ENCODE assay signal across 28 mouse cellular contexts in the genomic region with DNA sequence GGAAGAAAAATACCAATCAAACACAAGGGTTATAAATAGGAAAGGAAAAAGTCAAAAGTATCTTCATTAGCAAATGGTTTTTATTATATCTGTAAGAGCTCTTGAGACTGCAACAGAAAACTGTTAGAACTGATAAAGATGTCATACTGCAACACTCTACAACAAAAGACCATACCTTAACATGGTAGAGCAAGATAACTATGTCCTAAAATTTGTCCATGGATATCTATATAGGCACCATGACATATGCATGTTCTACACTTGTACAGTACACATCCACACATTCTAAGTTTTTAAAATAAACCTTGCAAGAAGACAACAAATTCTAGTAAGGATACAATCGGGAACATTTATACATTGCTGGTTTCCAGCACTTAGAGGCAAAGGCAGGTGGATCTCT.
"Had no signal": no experiment of that assay in that cellular context is flagged by ENCODE, and none has a peak within 500 bp of the region (broad histone marks: within the 10 kb centered on the region; RNA-seq: fewer than 3 reads in every experiment).

No protein-coding gene starts in this region.

- H3K27ac ChIP-seq: embryonic facial prominence, embryonic 10.5 days; embryonic facial prominence, embryonic 12.5 days; embryonic facial prominence, embryonic 13.5 days; embryonic facial prominence, embryonic 15.5 days; forebrain, embryonic 10.5 days; forebrain, embryonic 12.5 days; forebrain, embryonic 13.5 days; forebrain, embryonic 15.5 days; gastrocnemius, adult 2 months had no signal

- H3K4me2 ChIP-seq: embryonic facial prominence, embryonic 12.5 days; embryonic facial prominence, embryonic 13.5 days; embryonic facial prominence, embryonic 15.5 days; forebrain, embryonic 12.5 days; forebrain, embryonic 13.5 days; forebrain, embryonic 15.5 days had no signal

- H3K4me1 ChIP-seq: embryonic facial prominence, embryonic 10.5 days; embryonic facial prominence, embryonic 12.5 days; embryonic facial prominence, embryonic 13.5 days; embryonic facial prominence, embryonic 15.5 days; forebrain, embryonic 10.5 days; forebrain, embryonic 12.5 days; forebrain, embryonic 13.5 days; forebrain, embryonic 15.5 days had no signal

- H3K9ac ChIP-seq: embryonic facial prominence, embryonic 12.5 days; embryonic facial prominence, embryonic 13.5 days; embryonic facial prominence, embryonic 15.5 days; forebrain, embryonic 12.5 days; forebrain, embryonic 13.5 days; forebrain, embryonic 15.5 days; forebrain, postnatal 0 days had no signal

- H3K36me3 ChIP-seq: embryonic facial prominence, embryonic 10.5 days; embryonic facial prominence, embryonic 12.5 days; embryonic facial prominence, embryonic 13.5 days; embryonic facial prominence, embryonic 15.5 days; forebrain, embryonic 10.5 days; forebrain, embryonic 12.5 days had no signal

- ATAC-seq: forebrain, embryonic 13.5 days; forebrain, embryonic 14.5 days; forebrain, embryonic 15.5 days; forebrain, embryonic 16.5 days; forebrain, postnatal 0 days had no signal

- H3K4me3 ChIP-seq: embryonic facial prominence, embryonic 10.5 days; embryonic facial prominence, embryonic 12.5 days; embryonic facial prominence, embryonic 13.5 days; embryonic facial prominence, embryonic 15.5 days; erythroblast, embryonic 14.5 days; forebrain, embryonic 10.5 days; forebrain, embryonic 12.5 days; forebrain, embryonic 13.5 days; forebrain, embryonic 15.5 days; gastrocnemius, adult 2 months had no signal

- H3K27me3 ChIP-seq: embryonic facial prominence, embryonic 12.5 days; embryonic facial prominence, embryonic 13.5 days; embryonic facial prominence, embryonic 15.5 days; forebrain, embryonic 12.5 days; forebrain, embryonic 13.5 days; forebrain, embryonic 15.5 days had no signal

- DNase-seq: cerebellum, adult 2 months; cerebellum, adult 8-10 months; cerebellum, adult 9-10 months; cerebellum, adult 9-11 months; cerebellum, postnatal 10 days; cerebellum, postnatal 14 days; cerebellum, postnatal 25 days; cerebellum, postnatal 36 days; embryo, embryonic 11 days; forebrain, postnatal 0 days; gastrocnemius, adult 2 months; gastrocnemius, postnatal 10 days; gastrocnemius, postnatal 14 days; gastrocnemius, postnatal 25 days; gastrocnemius, postnatal 36 days; heart, adult 11 months; heart, adult 18-20 months had no signal

- H3K9me3 ChIP-seq: embryonic facial prominence, embryonic 10.5 days; embryonic facial prominence, embryonic 12.5 days; embryonic facial prominence, embryonic 13.5 days; embryonic facial prominence, embryonic 15.5 days; forebrain, embryonic 10.5 days; forebrain, embryonic 12.5 days; forebrain, embryonic 13.5 days; forebrain, embryonic 15.5 days had no signal
